Comparison of ENCODE assay signal across 20 mouse cellular contexts in the genomic region with DNA sequence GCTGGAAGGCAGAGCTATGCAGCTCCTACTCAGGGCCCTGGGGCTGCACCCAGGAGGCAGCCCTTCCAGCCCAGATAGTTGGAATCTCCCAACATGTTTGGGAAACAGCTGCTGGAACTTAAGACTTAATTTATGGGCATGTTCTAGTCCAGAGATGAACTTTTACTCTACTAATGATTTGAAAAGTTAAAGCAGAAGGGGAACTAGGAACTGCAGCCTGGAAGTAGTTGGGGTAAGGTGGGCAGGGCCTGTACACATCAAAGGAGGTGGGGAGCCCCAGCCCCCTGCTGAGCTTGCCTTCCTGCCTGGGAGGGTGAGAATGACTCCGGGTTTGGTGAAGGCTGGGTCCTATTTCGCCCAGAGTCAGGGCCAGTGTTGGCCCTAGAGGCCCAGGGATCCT. TPM values are rescaled to one million over a fixed set of nuclear protein-coding genes. Genes with fewer than 3 reads are reported as not detected.
DNase-seq lines count a peak whose midpoint lies in the region; ATAC-seq and TF ChIP-seq lines count a peak whose summit lies in the region.
"Had no signal": no experiment of that assay in that cellular context is flagged by ENCODE, and none has a peak within 500 bp of the region (broad histone marks: within the 10 kb centered on the region; RNA-seq: fewer than 3 reads in every experiment).

No protein-coding gene starts in this region.

- WGBS in embryonic facial prominence, embryonic 12.5 days, result 42% methylated on average over 2 of the region's 2 CpGs
- 22% methylated on average over 2 of the region's 2 CpGs for WGBS in limb, embryonic 14.5 days
- 66% methylated on average over 2 of the region's 2 CpGs for WGBS in intestine, postnatal 0 days

- no peak overlapping the region for H3K4me3 ChIP-seq in embryonic facial prominence, embryonic 12.5 days
- no peak overlapping the region for H3K4me3 ChIP-seq in limb, embryonic 14.5 days (replicated peaks; ENCODE audit: low read length)
- H3K4me3 ChIP-seq in intestine, postnatal 0 days (ENCODE audit: low read depth, low read length), result no peak overlapping the region
- H3K4me3 ChIP-seq: midbrain, embryonic 12.5 days; neural tube, embryonic 12.5 days had no signal

- DNase-seq in embryo, embryonic 11 days, result peak; percentile 23
- DNase-seq in embryo, embryonic 10.5 days (ENCODE audit: low spot score), result no peak
- DNase-seq in thymus, postnatal 0 days (ENCODE audit: low spot score), result peak; percentile 21
- DNase-seq in thymus, adult 18-20 months, result no peak
- DNase-seq in limb, embryonic 14.5 days (ENCODE audit: low spot score), result no peak
- no peak for DNase-seq in testis, postnatal 10 days (ENCODE audit: low spot score)
- DNase-seq: adrenal gland, postnatal 25 days; cerebellum, adult 2 months; cerebellum, postnatal 36 days; forebrain, postnatal 0 days; kidney, postnatal 36 days; layer of hippocampus, adult 9-11 months; liver, postnatal 0 days had no signal

- no peaks in the 10 kb centered on the region for H3K27me3 ChIP-seq in embryonic facial prominence, embryonic 12.5 days
- H3K27me3 ChIP-seq in limb, embryonic 14.5 days (ENCODE audit: control insufficient read depth, insufficient read depth, low read length), result no peaks in the 10 kb centered on the region
- H3K27me3 ChIP-seq in intestine, postnatal 0 days (replicated peaks; ENCODE audit: control insufficient read depth, insufficient read depth, low read length), result no peaks in the 10 kb centered on the region
- H3K27me3 ChIP-seq: midbrain, embryonic 12.5 days; neural tube, embryonic 12.5 days had no signal

- no peak overlapping the region for H3K4me2 ChIP-seq in embryonic facial prominence, embryonic 12.5 days (replicated peaks)
- no peak overlapping the region for H3K4me2 ChIP-seq in limb, embryonic 14.5 days (replicated peaks; ENCODE audit: low read depth, low read length, severe bottlenecking)
- H3K4me2 ChIP-seq in intestine, postnatal 0 days (replicated peaks; ENCODE audit: low read depth), result no peak overlapping the region
- H3K4me2 ChIP-seq: midbrain, embryonic 12.5 days; neural tube, embryonic 12.5 days had no signal

- no peak overlapping the region for H3K9ac ChIP-seq in embryonic facial prominence, embryonic 12.5 days
- peak overlapping the region; percentile 18; the same call in 1 of the 2 replicates for H3K9ac ChIP-seq in limb, embryonic 14.5 days (ENCODE audit: low read depth, low read length, severe bottlenecking)
- H3K9ac ChIP-seq in intestine, postnatal 0 days (ENCODE audit: low read depth, low read length), result no peak overlapping the region
- H3K9ac ChIP-seq: forebrain, postnatal 0 days; liver, postnatal 0 days; midbrain, embryonic 12.5 days; neural tube, embryonic 12.5 days had no signal

- H3K9me3 ChIP-seq in embryonic facial prominence, embryonic 12.5 days, result no peaks in the 10 kb centered on the region
- H3K9me3 ChIP-seq in limb, embryonic 14.5 days (ENCODE audit: control insufficient read depth, low read length), result no peaks in the 10 kb centered on the region
- no peaks in the 10 kb centered on the region for H3K9me3 ChIP-seq in intestine, postnatal 0 days (ENCODE audit: control insufficient read depth)
- H3K9me3 ChIP-seq: G1E; midbrain, embryonic 12.5 days; neural tube, embryonic 12.5 days had no signal

- peaks cover 22% of the 10 kb centered on the region for H3K4me1 ChIP-seq in embryonic facial prominence, embryonic 12.5 days
- peaks cover 17% of the 10 kb centered on the region for H3K4me1 ChIP-seq in limb, embryonic 14.5 days (ENCODE audit: control insufficient read depth, insufficient read depth, low read length)
- H3K4me1 ChIP-seq in intestine, postnatal 0 days (replicated peaks; ENCODE audit: control insufficient read depth, insufficient read depth, low read length), result no peaks in the 10 kb centered on the region
- H3K4me1 ChIP-seq: midbrain, embryonic 12.5 days had no signal

- H3K36me3 ChIP-seq in embryonic facial prominence, embryonic 12.5 days, result no peaks in the 10 kb centered on the region
- H3K36me3 ChIP-seq in limb, embryonic 14.5 days (ENCODE audit: control insufficient read depth, insufficient read depth, low read length), result no peaks in the 10 kb centered on the region
- H3K36me3 ChIP-seq in intestine, postnatal 0 days (ENCODE audit: control insufficient read depth, insufficient read depth), result no peaks in the 10 kb centered on the region
- H3K36me3 ChIP-seq: midbrain, embryonic 12.5 days; neural tube, embryonic 12.5 days had no signal

- no peak for TF ChIP-seq POLR2A in limb, embryonic 14.5 days (IDR thresholded peaks at IDR 0.05; ENCODE audit: borderline replicate concordance, extremely low read depth, insufficient read depth, insufficient read length)

- ATAC-seq in embryonic facial prominence, embryonic 12.5 days (ENCODE audit: insufficient number of reproducible peaks, insufficient read depth, low FRiP score, low TSS enrichment), result no peak
- peak; percentile 13; the same call in 1 of the 2 replicates for ATAC-seq in limb, embryonic 14.5 days (ENCODE audit: low FRiP score, low read depth)
- no peak for ATAC-seq in intestine, postnatal 0 days
- ATAC-seq: forebrain, postnatal 0 days; hindbrain, embryonic 16.5 days; intestine, embryonic 16.5 days; liver, postnatal 0 days had no signal

- peak overlapping the region; percentile 84 for H3K27ac ChIP-seq in embryonic facial prominence, embryonic 12.5 days
- H3K27ac ChIP-seq in limb, embryonic 14.5 days (replicated peaks; ENCODE audit: low read depth, low read length), result peak overlapping the region; percentile 75
- H3K27ac ChIP-seq in intestine, postnatal 0 days (ENCODE audit: low read depth, low read length), result no peak overlapping the region
- H3K27ac ChIP-seq: midbrain, embryonic 12.5 days; neural tube, embryonic 12.5 days had no signal

- TF ChIP-seq CTCF in intestine, postnatal 0 days (IDR thresholded peaks at IDR 0.05; ENCODE audit: low read depth), result no peak

RNA-seq across cellular contexts. Expression of gene Tbx1, which starts 35.8 kb away (rescaled TPM):
- 0.24 and 0.25 TPM in 2 replicates for polyA plus RNA-seq in thymus, postnatal 0 days (2015; fragmentation: Nextera tagmentation; extraction: Ambion mirVana)
- 19.6 and 21.9 TPM in 2 replicates for polyA plus RNA-seq in embryonic facial prominence, embryonic 12.5 days (2016; fragmentation: Nextera tagmentation; extraction: Ambion mirVana)
- polyA plus RNA-seq in limb, embryonic 14.5 days (2012; rRNA removed), result 12.1 and 16.0 TPM in 2 replicates
- polyA plus RNA-seq in limb, embryonic 14.5 days (2014; fragmentation: Nextera tagmentation; extraction: Ambion mirVana), result 8.0 and 8.7 TPM in 2 replicates
- 0.93 and 1.0 TPM in 2 replicates for polyA plus RNA-seq in intestine, postnatal 0 days (2015; fragmentation: Nextera tagmentation; extraction: Ambion mirVana)
- polyA plus RNA-seq: G1E; liver, postnatal 0 days had no signal

RNA-seq across cellular contexts. Expression of gene Rtl10, which starts 56.0 kb away (rescaled TPM):
- 4.6 and 5.6 TPM in 2 replicates for polyA plus RNA-seq in thymus, postnatal 0 days (2015; fragmentation: Nextera tagmentation; extraction: Ambion mirVana)
- polyA plus RNA-seq in embryonic facial prominence, embryonic 12.5 days (2016; fragmentation: Nextera tagmentation; extraction: Ambion mirVana), result 4.1 and 4.2 TPM in 2 replicates
- polyA plus RNA-seq in limb, embryonic 14.5 days (2012; rRNA removed), result 16.6 and 22.0 TPM in 2 replicates
- polyA plus RNA-seq in limb, embryonic 14.5 days (2014; fragmentation: Nextera tagmentation; extraction: Ambion mirVana), result 4.3 and 4.5 TPM in 2 replicates
- 1.4 and 1.8 TPM in 2 replicates for polyA plus RNA-seq in intestine, postnatal 0 days (2015; fragmentation: Nextera tagmentation; extraction: Ambion mirVana)

RNA-seq across cellular contexts. Expression of gene Gnb1l, which starts 56.2 kb away (rescaled TPM):
- 34.2 and 35.2 TPM in 2 replicates for polyA plus RNA-seq in thymus, postnatal 0 days (2015; fragmentation: Nextera tagmentation; extraction: Ambion mirVana)
- 16.9 and 17.5 TPM in 2 replicates for polyA plus RNA-seq in embryonic facial prominence, embryonic 12.5 days (2016; fragmentation: Nextera tagmentation; extraction: Ambion mirVana)
- 16.1 and 19.0 TPM in 2 replicates for polyA plus RNA-seq in limb, embryonic 14.5 days (2012; rRNA removed)
- 20.2 and 23.2 TPM in 2 replicates for polyA plus RNA-seq in limb, embryonic 14.5 days (2014; fragmentation: Nextera tagmentation; extraction: Ambion mirVana)
- polyA plus RNA-seq in intestine, postnatal 0 days (2015; fragmentation: Nextera tagmentation; extraction: Ambion mirVana), result 11.0 and 12.6 TPM in 2 replicates

Comparison
In these comparisons a context has a peak if more than half of its experiments do, and no peak if none do; other contexts are left out.
1. DNase-seq: peak in embryo, embryonic 11 days (single experiment) and thymus, postnatal 0 days (single experiment); none in embryo, embryonic 10.5 days (single experiment), thymus, adult 18-20 months (0 of 2), limb, embryonic 14.5 days (single experiment) and testis, postnatal 10 days (single experiment).